Mouse (Mus musculus): ENCODE measurements around the gene Trpc4. TPM values are rescaled to one million over a fixed set of nuclear protein-coding genes. Genes with fewer than 3 reads are reported as not detected.

Trpc4 gene
- polyA plus RNA-seq, 1 experiment, result not detected

GRCm38 (mm10) chr3:54249311-54249710 is 93.5 kb downstream of the Trpc4 start:
- Histone ChIP-seq H3K79me2 (ENCODE audit: control insufficient read depth, insufficient read depth) (no peaks in the 10 kb centered on the region), H3K36me3 (ENCODE audit: control insufficient read depth, insufficient read depth) (no peaks in the 10 kb centered on the region), H3K27me3 (ENCODE audit: control insufficient read depth, insufficient read depth, insufficient read length) (no peaks in the 10 kb centered on the region), H3K4me3 (no peak overlapping the region), H3ac (ENCODE audit: control insufficient read depth, insufficient read length) (no peak overlapping the region), H3K4me2 (ENCODE audit: low read depth) (no peak overlapping the region)
- TF ChIP-seq REST (IDR thresholded peaks at IDR 0.05; ENCODE audit: insufficient read depth, insufficient read length), result no peak

GRCm38 (mm10) chr3:54266943-54267342 is 111.1 kb downstream of the Trpc4 start:
- H3ac ChIP-seq (ENCODE audit: control insufficient read depth, insufficient read length), result no peak overlapping the region
- TF ChIP-seq MYOG (IDR thresholded peaks at IDR 0.05; ENCODE audit: control insufficient read depth in 1 of 3, insufficient read depth in 1 of 3, insufficient read length in 2 of 3, low read depth in 2 of 3) (no peak), USF1 (IDR thresholded peaks at IDR 0.05; ENCODE audit: low read depth) (no peak), CEBPB (IDR thresholded peaks at IDR 0.05; ENCODE audit: insufficient read depth, poor library complexity, severe bottlenecking) (no peak), POLR2A (IDR thresholded peaks at IDR 0.05; ENCODE audit: insufficient read length, low read depth) (no peak), E2F4 (IDR thresholded peaks at IDR 0.05; ENCODE audit: insufficient read depth) (no peak), POLR2AphosphoS2 (IDR thresholded peaks at IDR 0.05; ENCODE audit: insufficient read length, low read depth) (no peak), MYOD1 (IDR thresholded peaks at IDR 0.05; ENCODE audit: control insufficient read depth in 1 of 3, insufficient read length in 2 of 3, low read depth in 2 of 3) (no peak), SRF (IDR thresholded peaks at IDR 0.05; ENCODE audit: control insufficient read depth, insufficient read length, low read depth) (no peak), MAX (IDR thresholded peaks at IDR 0.05; ENCODE audit: low read depth) (no peak), REST (IDR thresholded peaks at IDR 0.05; ENCODE audit: insufficient read depth, insufficient read length) (no peak), TCF3 (IDR thresholded peaks at IDR 0.05; ENCODE audit: insufficient read length, low read depth) (no peak), TCF12 (IDR thresholded peaks at IDR 0.05; ENCODE audit: insufficient read depth, poor library complexity, severe bottlenecking) (no peak)
- H3K79me2 ChIP-seq (ENCODE audit: control insufficient read depth, insufficient read depth), result no peaks in the 10 kb centered on the region
- no peak overlapping the region for H3K4me3 ChIP-seq
- no peaks in the 10 kb centered on the region for H3K27me3 ChIP-seq (ENCODE audit: control insufficient read depth, insufficient read depth, insufficient read length)
- H3K36me3 ChIP-seq (ENCODE audit: control insufficient read depth, insufficient read depth), result no peaks in the 10 kb centered on the region
- H3K4me2 ChIP-seq (ENCODE audit: low read depth), result no peak overlapping the region

GRCm38 (mm10) chr3:54269180-54269579 is 113.3 kb downstream of the Trpc4 start:
- no peaks in the 10 kb centered on the region for H3K36me3 ChIP-seq (ENCODE audit: control insufficient read depth, insufficient read depth)
- H3K4me3 ChIP-seq, result no peak overlapping the region
- TF ChIP-seq CEBPB (IDR thresholded peaks at IDR 0.05; ENCODE audit: insufficient read depth, poor library complexity, severe bottlenecking), result no peak
- no peak for TF ChIP-seq MAX (IDR thresholded peaks at IDR 0.05; ENCODE audit: low read depth)
- no peak overlapping the region for H3ac ChIP-seq (ENCODE audit: control insufficient read depth, insufficient read length)
- H3K79me2 ChIP-seq (ENCODE audit: control insufficient read depth, insufficient read depth), result no peaks in the 10 kb centered on the region
- no peaks in the 10 kb centered on the region for H3K27me3 ChIP-seq (ENCODE audit: control insufficient read depth, insufficient read depth, insufficient read length)
- H3K4me2 ChIP-seq (ENCODE audit: low read depth), result no peak overlapping the region

GRCm38 (mm10) chr3:54274651-54275050 is 118.8 kb downstream of the Trpc4 start:
- Histone ChIP-seq H3K4me3 (no peak overlapping the region), H3ac (ENCODE audit: control insufficient read depth, insufficient read length) (no peak overlapping the region), H3K79me2 (ENCODE audit: control insufficient read depth, insufficient read depth) (no peaks in the 10 kb centered on the region), H3K4me2 (ENCODE audit: low read depth) (no peak overlapping the region), H3K36me3 (ENCODE audit: control insufficient read depth, insufficient read depth) (no peaks in the 10 kb centered on the region), H3K27me3 (ENCODE audit: control insufficient read depth, insufficient read depth, insufficient read length) (no peaks in the 10 kb centered on the region)
- TF ChIP-seq REST (IDR thresholded peaks at IDR 0.05; ENCODE audit: insufficient read depth, insufficient read length), result no peak
- no peak for TF ChIP-seq SRF (IDR thresholded peaks at IDR 0.05; ENCODE audit: control insufficient read depth, insufficient read length, low read depth)
- TF ChIP-seq POLR2A (IDR thresholded peaks at IDR 0.05; ENCODE audit: insufficient read length, low read depth), result no peak
- TF ChIP-seq E2F4 (IDR thresholded peaks at IDR 0.05; ENCODE audit: insufficient read depth), result no peak
- TF ChIP-seq CEBPB (IDR thresholded peaks at IDR 0.05; ENCODE audit: insufficient read depth, poor library complexity, severe bottlenecking), result no peak
- no peak for TF ChIP-seq POLR2AphosphoS2 (IDR thresholded peaks at IDR 0.05; ENCODE audit: insufficient read length, low read depth)
- no peak for TF ChIP-seq MAX (IDR thresholded peaks at IDR 0.05; ENCODE audit: low read depth)
- no peak for TF ChIP-seq MYOG (IDR thresholded peaks at IDR 0.05; ENCODE audit: control insufficient read depth in 1 of 3, insufficient read depth in 1 of 3, insufficient read length in 2 of 3, low read depth in 2 of 3)
- TF ChIP-seq TCF12 (IDR thresholded peaks at IDR 0.05; ENCODE audit: insufficient read depth, poor library complexity, severe bottlenecking), result no peak
- no peak for TF ChIP-seq TCF3 (IDR thresholded peaks at IDR 0.05; ENCODE audit: insufficient read length, low read depth)
- no peak for TF ChIP-seq MYOD1 (IDR thresholded peaks at IDR 0.05; ENCODE audit: control insufficient read depth in 1 of 3, insufficient read length in 2 of 3, low read depth in 2 of 3)
- no peak for TF ChIP-seq USF1 (IDR thresholded peaks at IDR 0.05; ENCODE audit: low read depth)

- Histone ChIP-seq H3K27me3 (ENCODE audit: control insufficient read depth, insufficient read depth, insufficient read length) (no peaks in the 10 kb centered on the region), H3K36me3 (ENCODE audit: control insufficient read depth, insufficient read depth) (no peaks in the 10 kb centered on the region), H3K4me3 (no peak overlapping the region), H3ac (ENCODE audit: control insufficient read depth, insufficient read length) (no peak overlapping the region), H3K79me2 (ENCODE audit: control insufficient read depth, insufficient read depth) (no peaks in the 10 kb centered on the region), H3K4me2 (ENCODE audit: low read depth) (no peak overlapping the region)
- TF ChIP-seq POLR2AphosphoS2 (IDR thresholded peaks at IDR 0.05; ENCODE audit: insufficient read length, low read depth) (no peak), MYOG (IDR thresholded peaks at IDR 0.05; ENCODE audit: control insufficient read depth in 1 of 3, insufficient read depth in 1 of 3, insufficient read length in 2 of 3, low read depth in 2 of 3) (no peak), E2F4 (IDR thresholded peaks at IDR 0.05; ENCODE audit: insufficient read depth) (no peak), REST (IDR thresholded peaks at IDR 0.05; ENCODE audit: insufficient read depth, insufficient read length) (no peak), MYOD1 (IDR thresholded peaks at IDR 0.05; ENCODE audit: control insufficient read depth in 1 of 3, insufficient read length in 2 of 3, low read depth in 2 of 3) (no peak), USF1 (IDR thresholded peaks at IDR 0.05; ENCODE audit: low read depth) (no peak), MAX (IDR thresholded peaks at IDR 0.05; ENCODE audit: low read depth) (no peak), TCF3 (IDR thresholded peaks at IDR 0.05; ENCODE audit: insufficient read length, low read depth) (no peak), CEBPB (IDR thresholded peaks at IDR 0.05; ENCODE audit: insufficient read depth, poor library complexity, severe bottlenecking) (no peak), TCF12 (IDR thresholded peaks at IDR 0.05; ENCODE audit: insufficient read depth, poor library complexity, severe bottlenecking) (no peak), POLR2A (IDR thresholded peaks at IDR 0.05; ENCODE audit: insufficient read length, low read depth) (no peak), SRF (IDR thresholded peaks at IDR 0.05; ENCODE audit: control insufficient read depth, insufficient read length, low read depth) (no peak)
Observed at GRCm38 (mm10) chr3:54289731-54290130, 133.9 kb downstream of the Trpc4 start.

Measured in myocyte (in vitro differentiated cells).